Mouse (Mus musculus) neural tube, embryonic 12.5 days (tissue): ENCODE measurements at regions not wholly inside any gene's neighbourhood (a gene's known extent, or its start where the extent isn't known, plus 50 kb on each side); places are given as distances from the start of the nearest gene placed in this dataset.

Experiments used
- ATAC-seq: fragments of 200-750 bp; cut with Nextera tagmentation; 2 replicates; pipeline ENCODE4 v1.8.0; 2017; ENCODE audit warnings: low read depth, mild to moderate bottlenecking, moderate TSS enrichment, moderate library complexity; ENCODE audit not compliant: low FRiP score
- H3K27ac ChIP-seq: fragments of 300-500 bp; sonication (generic); 2 replicates; pipeline ENCODE4 v1.5.1; 2016
- H3K27me3 ChIP-seq: fragments of 300-500 bp; sonication (generic); replicated peaks from 2 replicates; pipeline ENCODE4 v1.6.1; 2016; ENCODE audit warnings: mild to moderate bottlenecking
- H3K36me3 ChIP-seq: fragments of 300-500 bp; sonication (generic); 2 replicates; pipeline ENCODE4 v1.6.1; 2016; ENCODE audit warnings: mild to moderate bottlenecking
- H3K4me1 ChIP-seq: fragments of 300-500 bp; sonication (generic); 2 replicates; pipeline ENCODE4 v1.6.1; 2016
- H3K4me2 ChIP-seq: fragments of 300-500 bp; sonication (generic); replicated peaks from 2 replicates; pipeline ENCODE4 v1.6.1; 2016; ENCODE audit warnings: mild to moderate bottlenecking
- H3K4me3 ChIP-seq: fragments of 300-500 bp; sonication (generic); 2 replicates; pipeline ENCODE4 v1.5.1; 2016
- H3K9ac ChIP-seq: fragments of 300-500 bp; sonication (generic); 2 replicates; pipeline ENCODE4 v1.6.1; 2016; ENCODE audit warnings: mild to moderate bottlenecking
- H3K9me3 ChIP-seq: fragments of 300-500 bp; sonication (generic); 2 replicates; pipeline ENCODE4 v1.6.1; 2016; ENCODE audit warnings: mild to moderate bottlenecking
- WGBS: fragments of 180-500 bp; shearing (Covaris S2); methylation state at CpG from one replicate; pipeline ENCODE4 v1.1.7; 2016; 5-methylcytosine and 5-hydroxymethylcytosine counted together

GRCm38 (mm10) chr4:137128152-137128551, 79.6 kb upstream of the Zbtb40 start:
- Histone ChIP-seq H3K27me3 (0 out of 2 replicates have a peak, but pooled peaks cover 4% of the 10 kb centered on the region), H3K9ac (peak overlapping the region; percentile 19; the same call in 1 of the 2 replicates), H3K36me3 (no peaks in the 10 kb centered on the region), H3K4me1 (peaks cover 44% of the 10 kb centered on the region), H3K27ac (peak overlapping the region; percentile 78), H3K4me2 (peak overlapping the region; percentile 37), H3K4me3 (no peak overlapping the region), H3K9me3 (no peaks in the 10 kb centered on the region)
- 3% methylated on average over 15 of the region's 15 CpGs for WGBS
- peak; percentile 79 for ATAC-seq

GRCm38 (mm10) chr4:137121684-137122083, 73.1 kb upstream of the Zbtb40 start:
- ATAC-seq: no peak
- 55% methylated on average over 10 of the region's 10 CpGs for WGBS
- Histone ChIP-seq H3K9ac (no peak overlapping the region), H3K4me2 (no peak overlapping the region), H3K27ac (no peak overlapping the region), H3K4me1 (peaks cover 40% of the 10 kb centered on the region), H3K9me3 (no peaks in the 10 kb centered on the region), H3K36me3 (no peaks in the 10 kb centered on the region), H3K27me3 (no peaks in the 10 kb centered on the region), H3K4me3 (no peak overlapping the region)

- H3K27ac ChIP-seq: no peak overlapping the region
- no peak overlapping the region for H3K4me3 ChIP-seq
- H3K4me2 ChIP-seq: no peak overlapping the region
- H3K9me3 ChIP-seq: no peaks in the 10 kb centered on the region
- peaks cover 30% of the 10 kb centered on the region for H3K4me1 ChIP-seq
- WGBS: 66% methylated on average over 7 of the region's 7 CpGs
- H3K27me3 ChIP-seq: no peaks in the 10 kb centered on the region
- no peak overlapping the region for H3K9ac ChIP-seq
- no peak for ATAC-seq
- no peaks in the 10 kb centered on the region for H3K36me3 ChIP-seq
Observed at GRCm38 (mm10) chr4:137120597-137120996, 72.0 kb upstream of the Zbtb40 start.

- H3K9ac ChIP-seq: no peak overlapping the region
- H3K27ac ChIP-seq: peak overlapping the region; percentile 55; the same call in 1 of the 2 replicates
- H3K4me3 ChIP-seq: peak overlapping the region; percentile 9; the same call in 1 of the 2 replicates
- H3K4me2 ChIP-seq: peak overlapping the region; percentile 56
- H3K27me3 ChIP-seq: no peaks in the 10 kb centered on the region; the same call in 1 of the 2 replicates
- peaks cover 29% of the 10 kb centered on the region for H3K4me1 ChIP-seq
- peak; percentile 56 for ATAC-seq
- H3K9me3 ChIP-seq: no peaks in the 10 kb centered on the region
- 5% methylated on average over 10 of the region's 10 CpGs for WGBS
- no peaks in the 10 kb centered on the region for H3K36me3 ChIP-seq
Observed at GRCm38 (mm10) chr4:137118332-137118715, 69.7 kb upstream of the Zbtb40 start.

GRCm38 (mm10) chr4:137117471-137118331, 69.1 kb upstream of the Zbtb40 start:
- H3K4me3 ChIP-seq: peak overlapping the region; percentile 9; the same call in 1 of the 2 replicates
- under 1% methylated on average over 26 of the region's 27 CpGs for WGBS

GRCm38 (mm10) chr4:137115062-137115461, 66.5 kb upstream of the Zbtb40 start:
- WGBS: 88% methylated on average over 14 of the region's 14 CpGs
- H3K4me1 ChIP-seq: peaks cover 24% of the 10 kb centered on the region
- H3K4me2 ChIP-seq: no peak overlapping the region
- no peaks in the 10 kb centered on the region; the same call in 1 of the 2 replicates for H3K27me3 ChIP-seq
- H3K36me3 ChIP-seq: no peaks in the 10 kb centered on the region
- no peak overlapping the region for H3K9ac ChIP-seq
- no peak overlapping the region for H3K4me3 ChIP-seq
- no peak overlapping the region for H3K27ac ChIP-seq
- ATAC-seq: no peak
- no peaks in the 10 kb centered on the region for H3K9me3 ChIP-seq

More at GRCm38 (mm10) chr4:137117471-137118331, 69.1 kb upstream of the Zbtb40 start:
- Histone ChIP-seq H3K27me3 (no peaks in the 10 kb centered on the region; the same call in 1 of the 2 replicates), H3K9me3 (no peaks in the 10 kb centered on the region), H3K36me3 (no peaks in the 10 kb centered on the region), H3K4me2 (peak overlapping the region; percentile 56), H3K4me1 (peaks cover 29% of the 10 kb centered on the region), H3K9ac (no peak overlapping the region), H3K27ac (peak overlapping the region; percentile 55; the same call in 1 of the 2 replicates)
- ATAC-seq: peak; percentile 87

GRCm38 (mm10) chr4:137110276-137110675, 61.7 kb upstream of the Zbtb40 start:
- Histone ChIP-seq H3K4me1 (0 out of 2 replicates have a peak, but pooled peaks cover 2% of the 10 kb centered on the region), H3K27me3 (no peaks in the 10 kb centered on the region; the same call in 1 of the 2 replicates), H3K4me2 (no peak overlapping the region), H3K9me3 (no peaks in the 10 kb centered on the region), H3K4me3 (no peak overlapping the region), H3K36me3 (no peaks in the 10 kb centered on the region), H3K27ac (no peak overlapping the region), H3K9ac (no peak overlapping the region)
- ATAC-seq: no peak
- WGBS: 84% methylated on average over 10 of the region's 10 CpGs

GRCm38 (mm10) chr4:137104447-137105044, 55.9 kb upstream of the Zbtb40 start:
- Histone ChIP-seq H3K27me3 (no peaks in the 10 kb centered on the region; the same call in 1 of the 2 replicates), H3K9ac (no peak overlapping the region), H3K36me3 (no peaks in the 10 kb centered on the region), H3K27ac (no peak overlapping the region), H3K9me3 (no peaks in the 10 kb centered on the region), H3K4me2 (no peak overlapping the region), H3K4me1 (0 out of 2 replicates have a peak, but pooled peaks cover 2% of the 10 kb centered on the region), H3K4me3 (no peak overlapping the region)
- 81% methylated on average over 10 of the region's 10 CpGs for WGBS
- ATAC-seq: no peak

GRCm38 (mm10) chr4:137101169-137101568, 52.6 kb upstream of the Zbtb40 start:
- Histone ChIP-seq H3K27me3 (no peaks in the 10 kb centered on the region; the same call in 1 of the 2 replicates), H3K27ac (no peak overlapping the region), H3K36me3 (no peaks in the 10 kb centered on the region), H3K4me1 (no peaks in the 10 kb centered on the region), H3K4me3 (no peak overlapping the region), H3K9ac (no peak overlapping the region), H3K4me2 (no peak overlapping the region), H3K9me3 (no peaks in the 10 kb centered on the region)
- no peak for ATAC-seq
- WGBS: 89% methylated on average over 12 of the region's 12 CpGs

- no peak for ATAC-seq
- no peaks in the 10 kb centered on the region; the same call in 1 of the 2 replicates for H3K27me3 ChIP-seq
- no peak overlapping the region for H3K9ac ChIP-seq
- H3K36me3 ChIP-seq: no peaks in the 10 kb centered on the region
- H3K4me2 ChIP-seq: no peak overlapping the region
- no peaks in the 10 kb centered on the region for H3K9me3 ChIP-seq
- 95% methylated on average over 4 of the region's 4 CpGs for WGBS
- no peak overlapping the region for H3K27ac ChIP-seq
- H3K4me1 ChIP-seq: no peaks in the 10 kb centered on the region
- H3K4me3 ChIP-seq: no peak overlapping the region
Observed at GRCm38 (mm10) chr4:137100756-137101155, 52.2 kb upstream of the Zbtb40 start.
